Mouse (Mus musculus): ENCODE measurements around the gene Wfdc21. TPM values are rescaled to one million over a fixed set of nuclear protein-coding genes. Genes with fewer than 3 reads are reported as not detected.

Gene Wfdc21
- polyA plus RNA-seq, 1 experiment from 2014 or later = 13.4 TPM

DNA sequence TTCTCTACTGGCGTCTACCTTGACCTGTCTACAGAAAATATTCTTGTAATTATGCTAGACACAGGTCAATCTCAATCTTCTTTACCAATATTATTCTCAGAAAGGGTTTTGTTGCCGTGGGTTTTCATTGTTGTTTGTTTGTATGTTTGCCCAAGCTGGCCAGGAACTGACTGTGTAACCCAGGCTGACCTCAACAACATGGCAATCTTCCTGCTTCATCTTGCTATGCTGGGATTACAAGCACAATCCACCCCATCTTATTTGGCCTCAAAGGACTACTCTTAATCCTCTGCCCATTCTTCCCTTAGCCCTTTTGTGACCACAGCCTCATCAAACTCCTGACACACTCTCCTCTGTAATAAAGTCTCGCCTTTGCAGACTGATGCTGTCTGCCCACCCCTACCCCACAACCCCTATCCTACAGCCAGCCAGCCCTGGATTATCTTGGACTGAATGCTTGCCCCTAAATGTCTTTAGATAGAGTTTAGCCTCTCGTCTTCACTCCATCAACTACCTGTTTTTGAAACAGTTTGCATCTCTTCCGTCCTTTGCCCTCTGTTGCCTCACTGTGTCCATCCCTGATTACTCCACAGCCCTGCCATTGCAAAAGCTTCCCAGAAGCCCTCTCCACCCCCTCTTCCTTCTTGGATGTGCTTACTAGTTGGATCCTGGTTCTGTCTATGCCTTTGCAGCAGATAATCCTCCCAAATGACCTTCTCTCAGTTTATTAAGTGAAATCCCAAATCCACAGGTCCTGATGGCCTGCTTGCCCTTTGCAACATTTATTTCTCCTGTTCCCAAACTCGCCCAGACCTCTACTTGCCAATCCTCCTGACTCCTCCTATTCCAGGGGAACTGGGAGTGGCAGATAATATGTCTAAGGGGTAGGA lies 881 bp downstream of the Wfdc21 start:
- DNase-seq (ENCODE audit: low spot score) = no peak

DNA sequence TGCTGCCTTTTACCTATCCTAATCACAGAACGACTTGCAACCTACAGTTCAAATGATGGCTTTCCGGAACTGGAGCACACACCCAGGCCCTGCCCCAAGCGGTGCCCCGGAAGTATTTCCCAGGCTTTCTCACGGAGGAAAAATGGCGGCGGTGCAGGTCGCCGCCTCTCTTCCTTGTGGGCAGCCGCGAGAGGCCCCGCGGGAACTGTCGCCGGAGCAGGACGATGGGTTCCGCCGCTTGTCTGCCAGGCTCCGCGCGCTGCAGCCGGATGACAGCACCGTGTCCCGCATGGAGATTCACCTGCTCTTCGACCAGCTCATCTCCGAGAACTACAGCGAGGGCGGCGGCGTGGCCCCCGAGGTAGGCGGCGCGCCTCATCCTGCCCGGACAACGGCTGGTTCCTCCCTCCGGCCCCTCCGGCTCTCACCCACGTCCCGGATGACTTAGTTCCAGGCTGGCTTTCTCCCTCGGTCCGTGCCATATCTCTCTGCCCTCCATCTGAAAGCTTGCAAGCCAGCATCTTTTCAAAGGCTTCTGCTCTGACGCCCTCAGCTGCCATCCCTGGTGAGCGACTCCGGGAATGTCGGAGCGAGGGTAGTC lies 6.9 kb downstream of the Wfdc21 start, which contains the start of gene Heatr6:
Gene Heatr6 (plus strand): TSS at position 116 of the 601 bp plus-strand sequence.
- DNase-seq (ENCODE audit: low spot score) = peak; percentile 91

- no peak for DNase-seq (ENCODE audit: low spot score)
Measured at GRCm38 (mm10) chr11:83754227-83754626, 7.5 kb downstream of the Wfdc21 start.

GRCm38 (mm10) chr11:83767306-83767705 lies 20.6 kb downstream of the Wfdc21 start:
- no peak for DNase-seq (ENCODE audit: low spot score)

- no peak for DNase-seq (ENCODE audit: low spot score)
Measured at GRCm38 (mm10) chr11:83768976-83769375, 22.2 kb downstream of the Wfdc21 start.

GRCm38 (mm10) chr11:83771014-83771413 lies 24.3 kb downstream of the Wfdc21 start:
- no peak for DNase-seq (ENCODE audit: low spot score)

- DNase-seq (ENCODE audit: low spot score) = no peak
Measured at GRCm38 (mm10) chr11:83772341-83772740, 25.6 kb downstream of the Wfdc21 start.

DNA sequence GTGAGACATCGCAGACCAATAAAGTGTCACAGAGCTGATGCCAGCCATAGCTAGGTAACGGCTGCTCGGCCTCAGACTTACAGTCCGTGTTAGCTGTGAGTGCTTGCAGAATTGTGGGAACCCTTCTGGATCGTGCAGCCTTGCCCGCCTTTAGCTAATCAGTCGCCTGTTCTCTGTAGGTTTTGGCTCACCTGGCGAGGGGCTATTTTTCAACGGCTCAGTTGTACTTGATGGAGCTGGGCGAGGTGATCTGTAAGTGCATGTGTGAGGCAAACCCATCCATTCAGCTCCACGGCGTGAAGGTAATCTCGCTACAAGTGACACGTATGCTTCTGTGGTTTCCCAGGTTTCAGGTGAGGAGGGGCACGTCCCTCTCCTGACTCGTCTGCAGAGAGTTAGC lies 27.0 kb downstream of the Wfdc21 start:
- DNase-seq (ENCODE audit: low spot score) = no peak

GRCm38 (mm10) chr11:83774324-83774723 lies 27.6 kb downstream of the Wfdc21 start:
- DNase-seq (ENCODE audit: low spot score) = no peak

- DNase-seq (ENCODE audit: low spot score) = no peak
Measured at GRCm38 (mm10) chr11:83776798-83777197, 30.1 kb downstream of the Wfdc21 start.

GRCm38 (mm10) chr11:83783931-83784600 lies 37.3 kb downstream of the Wfdc21 start:
- no peak for DNase-seq (ENCODE audit: low spot score)

DNA sequence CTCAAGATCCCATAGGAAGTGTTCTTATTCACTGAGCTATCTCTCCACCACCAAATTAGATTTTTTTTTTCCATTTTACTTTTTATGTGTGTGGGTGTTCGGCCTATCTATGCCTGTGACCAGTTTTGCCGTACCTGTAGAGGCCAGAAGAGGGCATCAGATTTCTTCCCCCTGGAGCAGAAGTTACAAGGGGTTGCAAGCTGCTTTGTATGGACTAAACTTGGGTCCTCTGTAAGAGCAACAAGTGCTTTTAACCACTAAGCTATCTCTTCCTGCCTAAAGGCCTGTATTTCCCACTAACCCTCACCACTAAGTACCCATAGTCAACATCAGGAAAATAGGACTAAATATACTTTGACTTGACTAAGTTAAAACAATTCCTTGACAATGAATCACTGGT lies 37.9 kb downstream of the Wfdc21 start:
- no peak for DNase-seq (ENCODE audit: low spot score)

DNA sequence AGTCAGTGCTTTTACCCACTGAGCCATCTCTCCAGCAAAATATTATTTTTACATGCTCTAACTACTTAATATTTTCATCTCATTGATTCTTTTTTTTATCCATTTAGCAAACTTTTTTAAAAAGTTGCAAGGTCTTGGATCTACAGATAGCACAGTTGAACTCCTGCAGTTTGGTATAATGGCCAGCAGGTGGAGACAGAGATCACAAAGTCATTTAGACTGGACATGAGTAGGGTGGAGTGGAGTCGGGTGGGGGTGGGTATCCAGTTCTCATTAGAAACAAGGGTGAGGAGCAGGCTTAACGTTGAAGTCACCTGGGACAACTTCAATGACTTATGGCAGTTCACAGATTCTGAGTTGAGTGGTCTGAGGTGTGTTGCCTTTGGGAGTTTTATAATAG lies 38.6 kb downstream of the Wfdc21 start:
- DNase-seq (ENCODE audit: low spot score) = peak; percentile 50

- no peak for DNase-seq (ENCODE audit: low spot score)
Measured at GRCm38 (mm10) chr11:83786835-83787234, 40.1 kb downstream of the Wfdc21 start.

DNA sequence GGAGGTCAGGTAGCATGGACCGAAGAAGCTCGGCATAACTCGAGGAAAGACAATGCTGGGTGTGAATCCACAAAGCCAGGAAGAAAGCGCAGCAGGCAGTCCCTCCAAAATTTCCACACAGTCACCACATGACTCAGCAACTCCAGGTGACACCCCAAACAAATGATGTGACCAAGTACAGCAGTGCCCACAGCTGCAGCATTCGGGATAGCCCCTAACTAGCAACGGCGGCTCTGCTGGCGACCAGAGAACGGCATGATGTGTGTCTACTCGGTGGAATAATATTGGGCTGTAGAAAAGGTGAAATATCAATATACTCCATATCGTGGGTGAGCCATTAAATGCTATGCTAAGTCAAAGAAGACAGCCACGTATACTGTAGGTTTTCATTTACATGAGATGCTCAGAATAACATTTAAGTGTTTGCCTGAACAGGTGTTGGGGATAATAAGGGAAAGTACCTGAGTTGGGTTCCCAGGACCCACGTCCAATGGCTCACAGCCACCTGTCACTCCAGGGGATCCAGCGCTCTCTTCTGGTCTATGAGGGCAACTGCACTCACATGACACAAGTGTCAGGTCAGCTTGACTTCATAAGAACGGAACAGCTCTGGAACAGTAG lies 40.8 kb downstream of the Wfdc21 start:
- no peak for DNase-seq (ENCODE audit: low spot score)

DNA sequence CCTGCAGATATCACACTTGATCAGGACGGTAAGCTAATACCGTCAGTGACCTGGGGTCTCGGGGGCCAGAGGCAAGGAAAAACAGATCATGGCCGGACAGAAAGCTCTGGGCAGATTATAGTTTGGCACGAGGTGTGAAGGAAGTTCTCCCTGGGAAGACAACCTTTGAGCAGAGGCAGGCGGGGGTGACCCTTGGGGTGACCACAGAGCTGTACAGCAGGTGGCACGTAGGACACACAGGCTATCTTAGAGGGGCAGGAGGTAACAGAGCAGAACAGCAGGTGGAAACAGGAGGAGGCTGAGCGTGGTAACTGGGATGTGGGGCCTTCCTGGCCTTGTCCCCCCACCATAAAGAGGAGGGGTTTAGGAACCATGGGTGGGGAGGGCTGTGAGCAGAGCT lies 41.6 kb downstream of the Wfdc21 start:
- DNase-seq (ENCODE audit: low spot score) = no peak

- peak; percentile 63 for DNase-seq (ENCODE audit: low spot score)
Measured at GRCm38 (mm10) chr11:83789259-83789658, 42.5 kb downstream of the Wfdc21 start.

DNA sequence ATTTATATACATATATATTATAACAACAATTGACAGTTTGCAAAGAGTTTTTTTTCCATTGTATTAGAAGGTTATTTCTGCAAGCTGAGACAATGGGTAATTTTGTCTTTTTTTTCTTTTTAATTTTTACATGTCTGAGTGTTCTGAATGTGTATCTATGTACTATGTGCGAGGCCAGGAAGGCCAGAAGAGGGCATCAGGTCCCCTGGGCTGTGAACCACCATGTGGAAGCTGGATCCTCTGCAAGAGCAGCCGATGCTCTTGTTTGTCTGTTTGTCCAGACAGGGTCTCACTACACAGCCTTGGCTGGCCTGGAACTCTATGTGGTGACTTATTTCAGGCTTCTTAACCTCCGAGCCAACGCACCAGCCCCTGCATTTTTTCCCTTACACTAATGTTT lies 44.4 kb downstream of the Wfdc21 start:
- no peak for DNase-seq (ENCODE audit: low spot score)

- DNase-seq (ENCODE audit: low spot score) = no peak
Measured at GRCm38 (mm10) chr11:83792316-83792914, 45.7 kb downstream of the Wfdc21 start.

GRCm38 (mm10) chr11:83793264-83793663 lies 46.5 kb downstream of the Wfdc21 start:
- DNase-seq (ENCODE audit: low spot score) = no peak

DNA sequence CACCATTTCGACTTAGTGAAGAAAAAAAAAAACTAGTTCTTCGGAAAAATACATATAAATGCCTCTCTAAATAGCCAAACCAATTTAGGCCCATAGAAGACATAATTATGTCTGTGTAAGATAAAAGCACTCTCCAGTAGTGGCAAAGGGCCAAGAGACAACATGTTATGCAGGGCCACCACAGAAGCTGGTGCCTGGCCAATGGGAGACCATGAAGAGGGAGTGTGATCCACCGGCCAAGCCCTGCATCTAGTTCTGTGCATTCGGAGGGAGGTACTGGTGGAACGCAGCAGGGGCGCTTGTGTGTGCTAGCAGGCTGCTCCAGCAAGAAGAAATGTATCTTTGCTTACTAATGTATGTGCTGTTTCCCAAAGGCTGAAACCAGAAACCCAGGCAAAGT lies 49.4 kb downstream of the Wfdc21 start:
- no peak for DNase-seq (ENCODE audit: low spot score)

All from thymus, postnatal 0 days (tissue).